ENCODE assay signal across 8 mouse cellular contexts in the genomic region with DNA sequence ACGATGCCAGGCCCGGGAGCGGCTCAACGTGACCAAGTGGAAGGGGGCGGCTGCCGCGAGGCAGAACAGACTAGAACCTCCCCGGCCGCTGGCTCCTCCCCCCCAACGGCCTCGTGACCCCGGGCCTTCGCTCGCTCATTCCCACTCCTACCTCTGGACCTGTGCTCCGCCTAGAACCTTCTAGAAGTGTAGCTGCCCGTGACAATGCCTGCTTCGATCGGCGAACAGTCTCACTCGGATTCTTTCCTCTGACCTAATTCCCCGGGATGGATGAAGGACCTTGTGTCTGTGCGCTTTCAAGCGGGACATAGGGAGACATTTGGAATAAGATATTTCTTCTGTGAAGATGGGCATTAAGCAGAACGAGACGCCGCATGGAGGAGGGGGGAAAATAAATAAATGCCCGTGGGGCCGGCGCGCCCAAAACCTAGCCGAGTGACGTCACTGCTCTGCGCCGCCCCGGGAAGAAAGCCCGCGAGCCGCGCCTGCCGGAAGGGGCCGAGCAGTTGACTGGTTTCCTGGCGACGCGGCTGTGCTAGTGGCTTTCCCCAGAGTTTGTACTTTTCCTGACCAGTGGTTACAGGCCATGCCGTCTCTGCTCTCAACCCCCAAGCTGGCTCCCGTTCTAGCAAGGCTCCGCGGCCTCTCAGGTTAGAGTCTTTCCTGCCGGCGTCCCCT. TPM values are rescaled to one million over a fixed set of nuclear protein-coding genes. Genes with fewer than 3 reads are reported as not detected.
DNase-seq lines count a peak whose midpoint lies in the region; ATAC-seq and TF ChIP-seq lines count a peak whose summit lies in the region.

A gene (minus strand): TSS at position 440 of the 678 bp plus-strand sequence.
A gene (plus strand): TSS at position 501 of the 678 bp plus-strand sequence.

- peak; percentile 96 for DNase-seq in CH12.LX (ENCODE audit: extremely low read depth)
- DNase-seq in c-Kit-positive CD71-positive TER-119-negative erythroid progenitor cells, embryonic 14.5 days (ENCODE audit: low read depth): peak; percentile 96
- peak; percentile 98 for DNase-seq in heart, postnatal 0 days (ENCODE audit: low spot score)
- DNase-seq in kidney, postnatal 4 days: peak; percentile 99

- peaks cover 6 to 28% of the 10 kb centered on the region in 2 experiments for H3K36me3 ChIP-seq in CH12.LX (replicated peaks in 1 of 2; ENCODE audit: control insufficient read depth in 1 of 2, insufficient read depth in 1 of 2, low read length in 1 of 2)
- no peaks in the 10 kb centered on the region for H3K36me3 ChIP-seq in forebrain, embryonic 12.5 days (replicated peaks)
- H3K36me3 ChIP-seq in heart, postnatal 0 days (replicated peaks; ENCODE audit: control insufficient read depth, insufficient read depth, low read length): no peaks in the 10 kb centered on the region; the same call in 1 of the 2 replicates
- no peaks in the 10 kb centered on the region for H3K36me3 ChIP-seq in liver, embryonic 16.5 days (ENCODE audit: control insufficient read depth, insufficient read depth)
- H3K36me3 ChIP-seq in neural tube, embryonic 13.5 days: no peaks in the 10 kb centered on the region
- no peaks in the 10 kb centered on the region; the same call in 1 of the 2 replicates for H3K36me3 ChIP-seq in testis, adult 2 months (ENCODE audit: control insufficient read depth, insufficient read depth, low read length)

- in situ Hi-C loops in CH12.LX (cut with MboI; ENCODE audit: low pct_ligation_motif_present, low pct_unique_long_range_greater_than_20kb, low sequenced_read_pairs): no loop called here

- H3K4me1 ChIP-seq in CH12.LX (ENCODE audit: control insufficient read depth in 1 of 2, insufficient read depth in 2 of 2): peaks cover 0 to 45% of the 10 kb centered on the region in 2 experiments; a peak in 2 of 4 replicates
- H3K4me1 ChIP-seq in forebrain, embryonic 12.5 days: peaks cover 26% of the 10 kb centered on the region
- H3K4me1 ChIP-seq in heart, postnatal 0 days (ENCODE audit: control insufficient read depth, insufficient read depth): peaks cover 16% of the 10 kb centered on the region
- H3K4me1 ChIP-seq in liver, embryonic 16.5 days (ENCODE audit: control insufficient read depth, low read depth, low read length): peaks cover 27% of the 10 kb centered on the region
- peaks cover 33% of the 10 kb centered on the region for H3K4me1 ChIP-seq in neural tube, embryonic 13.5 days (replicated peaks)
- no peaks in the 10 kb centered on the region; the same call in 1 of the 2 replicates for H3K4me1 ChIP-seq in testis, adult 2 months (ENCODE audit: control insufficient read depth, insufficient read depth, low read length)

- H3K9ac ChIP-seq in CH12.LX (ENCODE audit: insufficient read depth, low read depth): peak within 1 kb of the TSS; percentile 81
- peak within 1 kb of the TSS; percentile 92 for H3K9ac ChIP-seq in forebrain, embryonic 12.5 days
- peak within 1 kb of the TSS; percentile 84 for H3K9ac ChIP-seq in heart, postnatal 0 days (replicated peaks; ENCODE audit: low read depth, low read length)
- H3K9ac ChIP-seq in liver, embryonic 16.5 days (ENCODE audit: low read depth, low read length): peak within 1 kb of the TSS; percentile 95
- H3K9ac ChIP-seq in neural tube, embryonic 13.5 days: peak within 1 kb of the TSS; percentile 97

- TF ChIP-seq POLR2A in CH12.LX (IDR thresholded peaks at IDR 0.05; ENCODE audit: low read depth, low read length): peak; percentile 64
- peak; percentile 80 for TF ChIP-seq POLR2A in testis, adult 2 months (IDR thresholded peaks at IDR 0.05; ENCODE audit: control insufficient read depth, low read depth, low read length)

- peak within 1 kb of the TSS; percentile 100 for H3K4me2 ChIP-seq in CH12.LX (ENCODE audit: insufficient read depth, low read depth, poor library complexity, severe bottlenecking)
- H3K4me2 ChIP-seq in forebrain, embryonic 12.5 days: peak within 1 kb of the TSS; percentile 79
- H3K4me2 ChIP-seq in heart, postnatal 0 days (ENCODE audit: low read depth, low read length): peak within 1 kb of the TSS; percentile 65
- H3K4me2 ChIP-seq in liver, embryonic 16.5 days (ENCODE audit: low read depth, low read length): peak within 1 kb of the TSS; percentile 97
- peak within 1 kb of the TSS; percentile 90 for H3K4me2 ChIP-seq in neural tube, embryonic 13.5 days

- no peak for TF ChIP-seq RAD21 in CH12.LX (IDR thresholded peaks at IDR 0.05; ENCODE audit: low read depth, low read length)

- peak within 1 kb of the TSS; percentile 93 to 98 (median 93) for H3K4me3 ChIP-seq in CH12.LX (replicated peaks in 1 of 3; ENCODE audit: low read depth in 2 of 3, low read length in 2 of 3, poor library complexity in 1 of 3)
- H3K4me3 ChIP-seq in forebrain, embryonic 12.5 days (replicated peaks): peak within 1 kb of the TSS; percentile 83
- peak within 1 kb of the TSS; percentile 78 for H3K4me3 ChIP-seq in heart, postnatal 0 days (ENCODE audit: low read depth, low read length)
- peak within 1 kb of the TSS; percentile 96 for H3K4me3 ChIP-seq in liver, embryonic 16.5 days (ENCODE audit: low read depth, low read length)
- H3K4me3 ChIP-seq in neural tube, embryonic 13.5 days: peak within 1 kb of the TSS; percentile 94
- H3K4me3 ChIP-seq in testis, adult 2 months (ENCODE audit: control insufficient read depth, low read depth, low read length): peak within 1 kb of the TSS; percentile 98

- WGBS in forebrain, embryonic 12.5 days: under 1% methylated on average over 50 of the region's 50 CpGs
- WGBS in heart, postnatal 0 days: under 1% methylated on average over 50 of the region's 50 CpGs
- 0% methylated on average over 50 of the region's 50 CpGs for whole genome bisulfite sequencing in liver, embryonic 16.5 days (ENCODE audit: insufficient replicate concordance)
- WGBS in neural tube, embryonic 13.5 days: under 1% methylated on average over 50 of the region's 50 CpGs

- no peaks in the 10 kb centered on the region for H3K9me3 ChIP-seq in CH12.LX (replicated peaks; ENCODE audit: low read length)
- no peaks in the 10 kb centered on the region for H3K9me3 ChIP-seq in forebrain, embryonic 12.5 days
- H3K9me3 ChIP-seq in heart, postnatal 0 days (replicated peaks; ENCODE audit: control insufficient read depth, low read length): no peaks in the 10 kb centered on the region
- no peaks in the 10 kb centered on the region for H3K9me3 ChIP-seq in liver, embryonic 16.5 days (replicated peaks; ENCODE audit: control insufficient read depth, low read length)
- H3K9me3 ChIP-seq in neural tube, embryonic 13.5 days: no peaks in the 10 kb centered on the region

- H3K79me2 ChIP-seq in CH12.LX (replicated peaks; ENCODE audit: control insufficient read depth, extremely low read depth, insufficient read depth, poor library complexity, severe bottlenecking): peaks cover 69% of the 10 kb centered on the region

- no peak for TF ChIP-seq EP300 in CH12.LX (IDR thresholded peaks at IDR 0.05; ENCODE audit: low read length)
- TF ChIP-seq EP300 in heart, postnatal 0 days (IDR thresholded peaks at IDR 0.05; ENCODE audit: low read depth): peak; percentile 95

- no peak for TF ChIP-seq CTCF in CH12.LX (conservative IDR thresholded peaks at IDR 0.05 in 1 of 2, IDR thresholded peaks at IDR 0.05 in 1 of 2; ENCODE audit: low read depth in 2 of 2, low read length in 2 of 2)
- TF ChIP-seq CTCF in heart, postnatal 0 days (IDR thresholded peaks at IDR 0.05; ENCODE audit: low read depth): no peak
- TF ChIP-seq CTCF in testis, adult 2 months (IDR thresholded peaks at IDR 0.05; ENCODE audit: control insufficient read depth, insufficient read depth, insufficient replicate concordance, low read depth, low read length): no peak

- H3K27ac ChIP-seq in CH12.LX (ENCODE audit: insufficient read depth, low read depth): peak within 1 kb of the TSS; percentile 82
- peak within 1 kb of the TSS; percentile 93 for H3K27ac ChIP-seq in forebrain, embryonic 12.5 days
- H3K27ac ChIP-seq in heart, postnatal 0 days (ENCODE audit: low read depth): peak within 1 kb of the TSS; percentile 94
- peak within 1 kb of the TSS; percentile 95 for H3K27ac ChIP-seq in liver, embryonic 16.5 days (ENCODE audit: low read length)
- peak within 1 kb of the TSS; percentile 96 for H3K27ac ChIP-seq in neural tube, embryonic 13.5 days (replicated peaks)
- peak within 1 kb of the TSS; percentile 100 for H3K27ac ChIP-seq in testis, adult 2 months (ENCODE audit: control insufficient read depth, insufficient read depth, low read depth, low read length)

- no peaks in the 10 kb centered on the region for H3K27me3 ChIP-seq in CH12.LX (replicated peaks)
- no peaks in the 10 kb centered on the region for H3K27me3 ChIP-seq in forebrain, embryonic 12.5 days
- H3K27me3 ChIP-seq in heart, postnatal 0 days (ENCODE audit: control insufficient read depth, insufficient read depth, low read length): no peaks in the 10 kb centered on the region
- no peaks in the 10 kb centered on the region for H3K27me3 ChIP-seq in liver, embryonic 16.5 days (ENCODE audit: control insufficient read depth, insufficient read depth, low read depth, low read length)
- no peaks in the 10 kb centered on the region for H3K27me3 ChIP-seq in neural tube, embryonic 13.5 days
- H3K27me3 ChIP-seq in testis, adult 2 months (ENCODE audit: control insufficient read depth, insufficient read depth, low read length): no peaks in the 10 kb centered on the region

- dilution Hi-C loops in CH12.LX (cut with MboI; ENCODE audit: extremely low pct_ligation_motif_present, extremely low pct_unique_long_range_greater_than_20kb, low sequenced_read_pairs): no loop called here

- peak; percentile 98 for ATAC-seq in forebrain, embryonic 12.5 days (ENCODE audit: low FRiP score)
- ATAC-seq in heart, postnatal 0 days (ENCODE audit: insufficient read depth, low read depth): peak; percentile 100
- ATAC-seq in liver, embryonic 16.5 days (ENCODE audit: low read depth): peak; percentile 99
- peak; percentile 99 for ATAC-seq in neural tube, embryonic 13.5 days (ENCODE audit: low read depth)

RNA-seq across cellular contexts. Expression of the first gene that starts in this region (rescaled TPM):
- total RNA-seq in CH12.LX (2012; rRNA removed) (192 and 231 TPM in 2 replicates), CH12.LX (2014; rRNA removed) (208 and 231 TPM in 2 replicates)
- 646 and 822 TPM in 2 replicates for polyA plus RNA-seq in CH12.LX (2012; ENCODE audit: insufficient read length, low read depth)
- polyA plus RNA-seq in forebrain, embryonic 12.5 days (2016; fragmentation: Nextera tagmentation; extraction: Ambion mirVana): 218 and 219 TPM in 2 replicates
- total RNA-seq in heart, postnatal 0 days (2014; rRNA removed; ENCODE audit: low replicate concordance): 52.8 and 55.2 TPM in 2 replicates
- polyA plus RNA-seq in heart, postnatal 0 days (2015; fragmentation: Nextera tagmentation; extraction: Ambion mirVana): 85.4 and 90.4 TPM in 2 replicates
- 59.2 and 59.4 TPM in 2 replicates for polyA plus RNA-seq in liver, embryonic 16.5 days (2015; fragmentation: Nextera tagmentation; extraction: Ambion mirVana)
- 184 and 191 TPM in 2 replicates for polyA plus RNA-seq in neural tube, embryonic 13.5 days (2015; fragmentation: Nextera tagmentation; extraction: Ambion mirVana)
- 47.3 and 52.8 TPM in 2 replicates for polyA plus RNA-seq in testis, adult 2 months (2012; rRNA removed)

RNA-seq across cellular contexts. Expression of the second gene that starts in this region (rescaled TPM):
- total RNA-seq in CH12.LX (2012; rRNA removed) (5.2 and 6.3 TPM in 2 replicates), CH12.LX (2014; rRNA removed) (4.3 TPM in 2 replicates)
- polyA plus RNA-seq in CH12.LX (2012; ENCODE audit: insufficient read length, low read depth): 6.0 TPM in 2 replicates
- 11.5 and 11.9 TPM in 2 replicates for polyA plus RNA-seq in forebrain, embryonic 12.5 days (2016; fragmentation: Nextera tagmentation; extraction: Ambion mirVana)
- total RNA-seq in heart, postnatal 0 days (2014; rRNA removed; ENCODE audit: low replicate concordance): 10.5 and 14.9 TPM in 2 replicates
- polyA plus RNA-seq in heart, postnatal 0 days (2015; fragmentation: Nextera tagmentation; extraction: Ambion mirVana): 6.9 and 7.3 TPM in 2 replicates
- 5.9 and 6.6 TPM in 2 replicates for polyA plus RNA-seq in liver, embryonic 16.5 days (2015; fragmentation: Nextera tagmentation; extraction: Ambion mirVana)
- polyA plus RNA-seq in neural tube, embryonic 13.5 days (2015; fragmentation: Nextera tagmentation; extraction: Ambion mirVana): 11.0 TPM in 2 replicates
- 14.6 and 14.9 TPM in 2 replicates for polyA plus RNA-seq in testis, adult 2 months (2012; rRNA removed)

Comparison
In these comparisons a context has a peak if more than half of its experiments do, and no peak if none do; other contexts are left out.
1. Peak in every context shown above with its lines: DNase-seq, ATAC-seq, H3K4me3 ChIP-seq and H3K27ac ChIP-seq.